Mouse (Mus musculus) liver, adult 2 months (tissue): ENCODE results near the gene H2al1f.
"Not testable (repeated sequence)": the region's sequence is repeated elsewhere in the genome, so short reads cannot be mapped to it uniquely, and the experiment has no call there.

Experiments
- CTCF ChIP-seq: fragments of 200-500 bp; IDR thresholded peaks from 2 replicates; pipeline ENCODE4 v1.5.1; 2011; ENCODE audit warnings: low read depth, low read length, control low read depth
- POLR2A ChIP-seq: fragments of 200-500 bp; IDR thresholded peaks from 2 replicates; pipeline ENCODE4 v1.6.1; 2011; ENCODE audit warnings: low read length, control low read depth; ENCODE audit not compliant: insufficient read depth; ENCODE audit errors: extremely low read depth

GRCm38 (mm10) chrX:11324359-11324758 lies 9.4 kb downstream of the H2al1f start, which contains the start of gene H2al1i:
- TF ChIP-seq CTCF, POLR2A: not testable (repeated sequence)
